Mouse (Mus musculus) heart, adult 2 months (tissue): Measurements from ENCODE around the gene Brip1. TPM values are rescaled to one million over a fixed set of nuclear protein-coding genes. Genes with fewer than 3 reads are reported as not detected.
A peak's percentile ranks its signal among the peaks of the same experiment; 100 is the strongest.

ENCODE experiments used
- DNase-seq, 2 experiments: peaks; one replicate each; pipeline ENCODE4 v3.0.0; 2021
- H3K27ac ChIP-seq: fragments of 200-600 bp; 2 replicates; pipeline ENCODE4 v1.8.1; 2022
- H3K27me3 ChIP-seq: fragments of 200-500 bp; 2 replicates; pipeline ENCODE4 v1.6.1; 2012; ENCODE audit warnings: mild to moderate bottlenecking, low read length, inconsistent platforms, mixed read lengths; ENCODE audit not compliant: control insufficient read depth, insufficient read depth
- H3K36me3 ChIP-seq: fragments of 200-500 bp; 2 replicates; pipeline ENCODE4 v1.6.1; 2012; ENCODE audit warnings: low read length, inconsistent platforms; ENCODE audit not compliant: control insufficient read depth, insufficient read depth
- H3K4me1 ChIP-seq: fragments of 200-500 bp; 2 replicates; pipeline ENCODE4 v1.6.1; 2011; ENCODE audit warnings: low read length; ENCODE audit not compliant: control insufficient read depth, insufficient read depth
- H3K4me3 ChIP-seq: fragments of 200-600 bp; 2 replicates; pipeline ENCODE4 v1.8.1; 2022
- H3K79me2 ChIP-seq: fragments of 200-500 bp; replicated peaks from 2 replicates; pipeline ENCODE4 v1.6.1; 2012; ENCODE audit warnings: mild to moderate bottlenecking, inconsistent platforms, low read length, moderate library complexity, mixed read lengths; ENCODE audit not compliant: control insufficient read depth, insufficient read depth
- H3K9ac ChIP-seq: fragments of 200-500 bp; 2 replicates; pipeline ENCODE4 v1.6.1; 2012; ENCODE audit warnings: low read depth, mild to moderate bottlenecking, control low read depth, inconsistent platforms, low read length, mixed read lengths
- CTCF ChIP-seq: fragments of 200-600 bp; IDR thresholded peaks from 2 replicates; pipeline ENCODE4 v1.8.1; 2022; ENCODE audit warnings: antibody characterized with exemption, mild to moderate bottlenecking, moderate library complexity
- EP300 ChIP-seq: fragments of 200-500 bp; IDR thresholded peaks from 2 replicates; pipeline ENCODE4 v1.6.1; 2011; ENCODE audit warnings: low read depth, low read length, control low read depth; ENCODE audit not compliant: insufficient read depth
- POLR2A ChIP-seq: fragments of 200-500 bp; IDR thresholded peaks from 2 replicates; pipeline ENCODE4 v1.6.1; 2011; ENCODE audit warnings: mild to moderate bottlenecking, low read depth, low read length, control low read depth; ENCODE audit not compliant: insufficient read depth
- WGBS: fragments of 180-500 bp; shearing (Covaris S2); methylation state at CpG from one replicate; pipeline ENCODE4 v1.1.7; 2018; 5-methylcytosine and 5-hydroxymethylcytosine counted together
- intact Hi-C: fragments of 180-260 bp; cut with DNase I; formaldehyde crosslinking; loops from one replicate; pipeline ENCODE4 v1.15.1; 2025
- polyA plus RNA-seq: library from polyadenylated mRNA; depleted of rRNA; stranded (reverse); fragments of >200 nt; gene quantifications from 2 replicates; pipeline ENCODE4 v1.2.3, GENCODE M21; 2012
- total RNA-seq, 2 experiments: library from RNA; stranded (reverse); gene quantifications; 2 replicates each; pipeline ENCODE4 v1.2.3; 2021

Brip1 gene
- total and polyA plus RNA-seq, 3 experiments = 0.14 to 0.64 (median 0.39) TPM

GRCm38 (mm10) chr11:86075371-86075770 is 125.6 kb downstream of the Brip1 start:
- TF ChIP-seq POLR2A = no peak
- TF ChIP-seq CTCF = peak; percentile 33
- Histone ChIP-seq H3K27ac (no peak overlapping the region), H3K4me3 (no peak overlapping the region), H3K27me3 (no peaks in the 10 kb centered on the region), H3K79me2 (no peaks in the 10 kb centered on the region), H3K36me3 (no peaks in the 10 kb centered on the region), H3K9ac (no peak overlapping the region), H3K4me1 (no peaks in the 10 kb centered on the region)
- intact Hi-C loops = loop anchor here (10.0 kb wide), 1 partner anchor 99 kb away; no protein-coding TSS in a partner anchor
- DNase-seq = no peak
- WGBS = 81% methylated on average over 1 of the region's 1 CpGs

- DNase-seq = no peak
- TF ChIP-seq POLR2A = no peak
- no peak for TF ChIP-seq CTCF
- no peak for TF ChIP-seq EP300
- H3K79me2 ChIP-seq = no peaks in the 10 kb centered on the region
- no peaks in the 10 kb centered on the region for H3K4me1 ChIP-seq
- 62% methylated on average over 6 of the region's 6 CpGs for WGBS
- no peak overlapping the region for H3K27ac ChIP-seq
- no peaks in the 10 kb centered on the region for H3K27me3 ChIP-seq
- intact Hi-C loops = loop anchor here (5.0 kb wide), 1 partner anchor 221 kb away; no protein-coding TSS in a partner anchor
- no peaks in the 10 kb centered on the region for H3K36me3 ChIP-seq
- no peak overlapping the region for H3K9ac ChIP-seq
- no peak overlapping the region for H3K4me3 ChIP-seq
Observed at GRCm38 (mm10) chr11:86068651-86069050, 132.3 kb downstream of the Brip1 start.

GRCm38 (mm10) chr11:86067154-86067553 is 133.8 kb downstream of the Brip1 start:
- Histone ChIP-seq H3K4me3 (no peak overlapping the region), H3K27me3 (no peaks in the 10 kb centered on the region), H3K4me1 (no peaks in the 10 kb centered on the region), H3K36me3 (no peaks in the 10 kb centered on the region), H3K27ac (no peak overlapping the region), H3K79me2 (no peaks in the 10 kb centered on the region), H3K9ac (no peak overlapping the region)
- intact Hi-C loops = loop anchor here (5.0 kb wide), 1 partner anchor 220 kb away; no protein-coding TSS in a partner anchor
- DNase-seq = no peak
- TF ChIP-seq CTCF (peak; percentile 53), POLR2A (no peak)
- WGBS = 59% methylated on average over 8 of the region's 8 CpGs

- Histone ChIP-seq H3K4me1 (no peaks in the 10 kb centered on the region), H3K9ac (no peak overlapping the region), H3K4me3 (no peak overlapping the region), H3K27me3 (no peaks in the 10 kb centered on the region), H3K79me2 (no peaks in the 10 kb centered on the region), H3K27ac (no peak overlapping the region), H3K36me3 (no peaks in the 10 kb centered on the region)
- WGBS = 93% methylated on average over 5 of the region's 5 CpGs
- intact Hi-C loops = loop anchor here (5.0 kb wide), 1 partner anchor 218 kb away; no protein-coding TSS in a partner anchor
- TF ChIP-seq CTCF (no peak), POLR2A (no peak), EP300 (no peak)
- DNase-seq = no peak
Observed at GRCm38 (mm10) chr11:86064881-86065280, 136.1 kb downstream of the Brip1 start.

- H3K27me3 ChIP-seq = no peaks in the 10 kb centered on the region
- TF ChIP-seq CTCF (no peak), POLR2A (no peak), EP300 (no peak)
- WGBS = 91% methylated on average over 8 of the region's 8 CpGs
- no peak overlapping the region for H3K4me3 ChIP-seq
- H3K9ac ChIP-seq = no peak overlapping the region
- intact Hi-C loops = no loop called here
- no peak for DNase-seq
- H3K79me2 ChIP-seq = no peaks in the 10 kb centered on the region
- H3K4me1 ChIP-seq = no peaks in the 10 kb centered on the region
- no peaks in the 10 kb centered on the region for H3K36me3 ChIP-seq
- no peak overlapping the region for H3K27ac ChIP-seq
Observed at GRCm38 (mm10) chr11:86061243-86061642, 139.8 kb downstream of the Brip1 start.

- no peak overlapping the region for H3K4me3 ChIP-seq
- no peaks in the 10 kb centered on the region for H3K4me1 ChIP-seq
- no peak overlapping the region for H3K27ac ChIP-seq
- TF ChIP-seq POLR2A = no peak
- no peak for TF ChIP-seq EP300
- no peak for TF ChIP-seq CTCF
- no peak overlapping the region for H3K9ac ChIP-seq
- H3K79me2 ChIP-seq = no peaks in the 10 kb centered on the region
- 29% methylated on average over 4 of the region's 4 CpGs for WGBS
- intact Hi-C loops = no loop called here
- no peaks in the 10 kb centered on the region for H3K27me3 ChIP-seq
- H3K36me3 ChIP-seq = no peaks in the 10 kb centered on the region
- peak in 1 of 2 experiments; percentile 8 for DNase-seq
Observed at GRCm38 (mm10) chr11:86059123-86059522, 141.9 kb downstream of the Brip1 start.

- H3K79me2 ChIP-seq = no peaks in the 10 kb centered on the region
- DNase-seq = no peak
- 78% methylated on average over 7 of the region's 7 CpGs for WGBS
- no peaks in the 10 kb centered on the region for H3K36me3 ChIP-seq
- no peak overlapping the region for H3K4me3 ChIP-seq
- intact Hi-C loops = no loop called here
- H3K27ac ChIP-seq = no peak overlapping the region
- H3K27me3 ChIP-seq = no peaks in the 10 kb centered on the region
- H3K4me1 ChIP-seq = no peaks in the 10 kb centered on the region
- H3K9ac ChIP-seq = no peak overlapping the region
- no peak for TF ChIP-seq POLR2A
- no peak for TF ChIP-seq EP300
- no peak for TF ChIP-seq CTCF
Observed at GRCm38 (mm10) chr11:86055806-86056205, 145.2 kb downstream of the Brip1 start.
